Mouse (Mus musculus) embryonic facial prominence, embryonic 11.5 days (tissue): ENCODE data around the gene Gnai3. TPM values are rescaled to one million over a fixed set of nuclear protein-coding genes. Genes with fewer than 3 reads are reported as not detected.
A peak's percentile ranks its signal among the peaks of the same experiment; 100 is the strongest.

Experiments
- ATAC-seq: fragments of 200-750 bp; cut with Nextera tagmentation; replicated peaks from 2 replicates; pipeline ENCODE4 v1.8.0; 2017; ENCODE audit warnings: low read depth; ENCODE audit not compliant: insufficient number of reproducible peaks, low FRiP score, low TSS enrichment
- DNase-seq: peaks from one replicate; pipeline ENCODE4 v3.0.0-alpha.2; 2015; ENCODE audit warnings: low spot score
- H3K27ac ChIP-seq: fragments of 300-500 bp; sonication (generic); replicated peaks from 2 replicates; pipeline ENCODE4 v1.5.1; 2014; ENCODE audit warnings: mild to moderate bottlenecking, low read depth, low read length, control low read depth
- H3K27me3 ChIP-seq: fragments of 300-500 bp; sonication (generic); 2 replicates; pipeline ENCODE4 v1.6.1; 2014; ENCODE audit warnings: mild to moderate bottlenecking, low read length, moderate library complexity, mixed read lengths; ENCODE audit not compliant: control insufficient read depth, insufficient read depth
- H3K36me3 ChIP-seq: fragments of 300-500 bp; sonication (generic); replicated peaks from 2 replicates; pipeline ENCODE4 v1.6.1; 2014; ENCODE audit warnings: low read depth, mild to moderate bottlenecking, low read length, moderate library complexity, mixed read lengths; ENCODE audit not compliant: control insufficient read depth, insufficient read depth
- H3K4me1 ChIP-seq: fragments of 300-500 bp; sonication (generic); 2 replicates; pipeline ENCODE4 v1.6.1; 2014; ENCODE audit warnings: low read length, mixed read lengths; ENCODE audit not compliant: control insufficient read depth, insufficient read depth
- H3K4me2 ChIP-seq: fragments of 300-500 bp; sonication (generic); 2 replicates; pipeline ENCODE4 v1.6.1; 2014; ENCODE audit warnings: low read depth, mild to moderate bottlenecking, control low read depth, low read length, moderate library complexity
- H3K4me3 ChIP-seq: fragments of 300-500 bp; sonication (generic); 2 replicates; pipeline ENCODE4 v1.5.1; 2014; ENCODE audit warnings: low read depth, low read length, control low read depth
- H3K9ac ChIP-seq: fragments of 300-500 bp; sonication (generic); replicated peaks from 2 replicates; pipeline ENCODE4 v1.6.1; 2014; ENCODE audit warnings: mild to moderate bottlenecking, control low read depth, low read length
- H3K9me3 ChIP-seq: fragments of 300-500 bp; sonication (generic); replicated peaks from 2 replicates; pipeline ENCODE4 v1.6.1; 2016; ENCODE audit warnings: mild to moderate bottlenecking, low read length, inconsistent platforms, mixed read lengths; ENCODE audit not compliant: control insufficient read depth
- WGBS: fragments of 180-500 bp; shearing (Covaris S2); extraction: QIAGEN DNeasy Blood & Tissue Kit; methylation state at CpG from one replicate; pipeline ENCODE4 v1.1.7; 2014; 5-methylcytosine and 5-hydroxymethylcytosine counted together
- polyA plus RNA-seq: library from polyadenylated mRNA; unstranded; fragments of >200 nt; fragmentation: Nextera tagmentation; extraction: Ambion mirVana; gene quantifications from 2 replicates; pipeline ENCODE4 v1.2.1, GENCODE M21; 2014

Gene Gnai3
- polyA plus RNA-seq, 1 experiment from 2014 or later: 242 TPM

- Histone ChIP-seq H3K27ac (no peak within 1 kb of the TSS), H3K4me1 (no peaks in the 10 kb centered on the region), H3K27me3 (no peaks in the 10 kb centered on the region), H3K4me2 (no peak within 1 kb of the TSS), H3K36me3 (no peaks in the 10 kb centered on the region), H3K9ac (no peak within 1 kb of the TSS), H3K9me3 (no peaks in the 10 kb centered on the region), H3K4me3 (no peak within 1 kb of the TSS)
- ATAC-seq (no peak), DNase-seq (no peak)
- WGBS: 74% methylated on average over 15 of the region's 15 CpGs
Measured at GRCm38 (mm10) chr3:108092536-108093115, 53.3 kb downstream of the Gnai3 start, which contains the start of gene Gnat2. TSS of gene Gnat2 (plus strand) at chr3:108092789.

GRCm38 (mm10) chr3:108092030-108092429 is 53.9 kb downstream of the Gnai3 start:
- WGBS: 75% methylated on average over 6 of the region's 6 CpGs
- H3K27ac ChIP-seq: no peak overlapping the region
- no peak overlapping the region for H3K4me3 ChIP-seq
- DNase-seq (no peak), ATAC-seq (no peak)
- no peaks in the 10 kb centered on the region for H3K9me3 ChIP-seq
- no peak overlapping the region for H3K9ac ChIP-seq
- no peaks in the 10 kb centered on the region for H3K36me3 ChIP-seq
- no peaks in the 10 kb centered on the region for H3K27me3 ChIP-seq
- no peak overlapping the region for H3K4me2 ChIP-seq
- H3K4me1 ChIP-seq: peaks cover 2% of the 10 kb centered on the region; the same call in 1 of the 2 replicates

- Histone ChIP-seq H3K9ac (no peak overlapping the region), H3K27me3 (no peaks in the 10 kb centered on the region), H3K9me3 (no peaks in the 10 kb centered on the region), H3K36me3 (no peaks in the 10 kb centered on the region), H3K4me2 (no peak overlapping the region), H3K4me1 (peaks cover 2% of the 10 kb centered on the region; the same call in 1 of the 2 replicates), H3K4me3 (no peak overlapping the region), H3K27ac (no peak overlapping the region)
- ATAC-seq (no peak), DNase-seq (no peak)
- WGBS: 73% methylated on average over 2 of the region's 2 CpGs
Measured at GRCm38 (mm10) chr3:108090561-108090960, 55.4 kb downstream of the Gnai3 start.

GRCm38 (mm10) chr3:108089916-108090315 is 56.0 kb downstream of the Gnai3 start:
- Histone ChIP-seq H3K4me1 (peaks cover 2% of the 10 kb centered on the region; the same call in 1 of the 2 replicates), H3K27me3 (no peaks in the 10 kb centered on the region), H3K4me3 (no peak overlapping the region), H3K9me3 (no peaks in the 10 kb centered on the region), H3K4me2 (no peak overlapping the region), H3K36me3 (no peaks in the 10 kb centered on the region), H3K9ac (no peak overlapping the region), H3K27ac (no peak overlapping the region)
- ATAC-seq: no peak
- no peak for DNase-seq
- WGBS: 41% methylated on average over 2 of the region's 2 CpGs

- H3K4me2 ChIP-seq: no peak overlapping the region
- H3K36me3 ChIP-seq: no peaks in the 10 kb centered on the region
- H3K27me3 ChIP-seq: no peaks in the 10 kb centered on the region
- 46% methylated on average over 5 of the region's 5 CpGs for WGBS
- H3K9ac ChIP-seq: no peak overlapping the region
- no peak overlapping the region for H3K4me3 ChIP-seq
- no peak overlapping the region for H3K27ac ChIP-seq
- DNase-seq: no peak
- no peaks in the 10 kb centered on the region for H3K9me3 ChIP-seq
- H3K4me1 ChIP-seq: peaks cover 2% of the 10 kb centered on the region; the same call in 1 of the 2 replicates
- ATAC-seq: no peak
Measured at GRCm38 (mm10) chr3:108088842-108089380, 57.0 kb downstream of the Gnai3 start.

- no peak overlapping the region for H3K9ac ChIP-seq
- DNase-seq: no peak
- H3K36me3 ChIP-seq: no peaks in the 10 kb centered on the region
- H3K4me2 ChIP-seq: no peak overlapping the region; the same call in 1 of the 2 replicates
- no peak overlapping the region for H3K4me3 ChIP-seq
- H3K27ac ChIP-seq: no peak overlapping the region
- no peaks in the 10 kb centered on the region for H3K27me3 ChIP-seq
- 71% methylated on average over 3 of the region's 3 CpGs for WGBS
- H3K4me1 ChIP-seq: peaks cover 7% of the 10 kb centered on the region; the same call in 1 of the 2 replicates
- no peaks in the 10 kb centered on the region for H3K9me3 ChIP-seq
- no peak for ATAC-seq
Measured at GRCm38 (mm10) chr3:108087329-108087728, 58.6 kb downstream of the Gnai3 start.

- peaks cover 8% of the 10 kb centered on the region; the same call in 1 of the 2 replicates for H3K4me1 ChIP-seq
- WGBS: under 1% methylated on average over 29 of the region's 29 CpGs
- peak within 1 kb of the TSS; percentile 98 for H3K4me2 ChIP-seq
- H3K4me3 ChIP-seq: peak within 1 kb of the TSS; percentile 70
- ATAC-seq: no peak
- H3K36me3 ChIP-seq: no peaks in the 10 kb centered on the region
- H3K9ac ChIP-seq: peak within 1 kb of the TSS; percentile 72
- H3K27me3 ChIP-seq: no peaks in the 10 kb centered on the region
- H3K27ac ChIP-seq: peak within 1 kb of the TSS; percentile 74
- no peaks in the 10 kb centered on the region for H3K9me3 ChIP-seq
- peak; percentile 88 for DNase-seq
Measured at GRCm38 (mm10) chr3:108086470-108086979, 59.4 kb downstream of the Gnai3 start, which contains the start of gene Ampd2. TSS of gene Ampd2 (minus strand) at chr3:108086651.
